Mouse (Mus musculus): ENCODE data around the gene Zfp595. TPM values are rescaled to one million over a fixed set of nuclear protein-coding genes. Genes with fewer than 3 reads are reported as not detected.
"Not testable (repeated sequence)": the region's sequence is repeated elsewhere in the genome, so short reads cannot be mapped to it uniquely, and the experiment has no call there.

Gene Zfp595
- 2.2 and 2.4 TPM in 2 replicates for polyA plus RNA-seq (2015; fragmentation: Nextera tagmentation; extraction: Ambion mirVana)

- TF ChIP-seq CTCF (IDR thresholded peaks at IDR 0.05; ENCODE audit: low read depth), result peak; percentile 71
- WGBS, result 12% methylated on average over 17 of the region's 17 CpGs
- ATAC-seq (replicated peaks; ENCODE audit: low FRiP score, low read depth) (peak; percentile 93), DNase-seq (ENCODE audit: low spot score) (peak; percentile 96)
- Histone ChIP-seq H3K27ac (peak within 1 kb of the TSS; percentile 47; the same call in 1 of the 2 replicates), H3K4me3 (replicated peaks; ENCODE audit: low read depth, low read length) (peak within 1 kb of the TSS; percentile 50), H3K9me3 (replicated peaks; ENCODE audit: low read length) (no peaks in the 10 kb centered on the region), H3K27me3 (ENCODE audit: insufficient read depth, low read length) (no peaks in the 10 kb centered on the region), H3K4me2 (ENCODE audit: low read length) (peak within 1 kb of the TSS; percentile 78), H3K9ac (ENCODE audit: low read depth, low read length) (peak within 1 kb of the TSS; percentile 51), H3K4me1 (replicated peaks; ENCODE audit: insufficient read depth, low read length) (peaks cover 3% of the 10 kb centered on the region), H3K36me3 (ENCODE audit: insufficient read depth, low read length) (no peaks in the 10 kb centered on the region)
Observed at GRCm38 (mm10) chr13:67332019-67332724, at the start of gene Zfp595. Gene Zfp595 (minus strand): TSS chr13:67332570.

DNA sequence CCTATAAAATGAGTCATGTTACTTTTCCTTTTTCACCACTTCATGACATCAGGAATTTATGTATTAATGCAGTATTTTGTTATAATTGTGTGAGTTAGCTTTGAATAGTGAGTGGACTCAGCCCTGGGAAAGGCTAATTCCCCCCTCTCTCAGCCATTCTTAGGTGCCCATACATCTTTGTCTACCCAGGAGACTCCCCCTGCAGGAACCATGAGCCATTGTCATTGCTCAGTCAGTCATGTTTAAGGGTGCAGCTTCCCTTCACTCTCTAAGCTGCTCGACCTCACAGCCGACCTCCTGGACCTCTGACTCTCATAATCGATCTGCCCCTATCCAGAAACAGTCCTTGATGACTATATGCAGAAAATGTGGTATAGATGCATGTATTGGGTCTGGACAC lies 43.9 kb upstream of the Zfp595 start:
- not testable (repeated sequence) for DNase-seq (ENCODE audit: low spot score); ATAC-seq (replicated peaks; ENCODE audit: low FRiP score, low read depth); H3K4me1 ChIP-seq (replicated peaks; ENCODE audit: insufficient read depth, low read length); H3K27me3 ChIP-seq (ENCODE audit: insufficient read depth, low read length); H3K9ac ChIP-seq (ENCODE audit: low read depth, low read length); H3K27ac ChIP-seq; H3K36me3 ChIP-seq (ENCODE audit: insufficient read depth, low read length); H3K4me2 ChIP-seq (ENCODE audit: low read length); H3K4me3 ChIP-seq (replicated peaks; ENCODE audit: low read depth, low read length); H3K9me3 ChIP-seq (replicated peaks; ENCODE audit: low read length)
- 81% methylated on average over 3 of the region's 3 CpGs for WGBS

DNA sequence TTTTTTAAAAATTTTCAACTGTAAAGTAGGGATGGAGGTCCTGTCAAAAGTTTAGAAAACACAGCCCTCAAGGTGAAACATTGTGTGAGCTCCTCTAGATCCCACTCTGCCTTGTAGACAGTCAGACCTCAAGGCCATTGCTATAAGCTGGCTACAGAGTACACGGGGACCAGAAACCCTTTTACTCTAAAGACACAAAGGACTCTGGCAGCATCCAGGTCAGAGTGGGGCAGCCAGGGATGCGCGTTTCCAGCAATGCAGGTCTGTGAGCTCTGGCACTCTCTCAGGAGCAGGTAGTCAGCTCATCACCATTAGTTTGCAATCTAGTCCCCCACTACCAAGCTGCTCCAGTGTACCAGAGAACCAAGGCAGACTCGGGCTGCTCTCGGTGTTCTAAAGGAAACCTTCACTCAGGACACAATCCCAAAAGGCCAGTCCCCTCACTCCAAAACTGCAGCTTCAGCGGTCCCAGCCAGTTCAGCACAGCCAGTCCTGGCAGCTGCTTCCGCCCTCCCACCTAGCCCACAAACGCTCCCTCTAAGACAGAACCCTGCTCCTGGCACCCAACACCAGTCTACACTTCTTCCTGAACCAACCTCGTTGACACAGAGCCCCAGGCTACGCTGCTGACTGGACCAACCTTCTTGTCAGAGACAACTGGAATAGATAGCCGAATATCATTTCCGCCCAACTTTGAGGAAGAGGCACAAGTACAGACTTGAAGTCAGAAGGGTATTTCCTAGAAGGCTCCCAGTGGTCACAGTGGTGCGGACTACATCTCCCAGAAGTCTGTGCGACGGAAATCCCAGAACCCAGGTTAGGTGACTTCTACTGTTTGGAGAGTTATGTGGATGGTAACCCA lies 42.9 kb upstream of the Zfp595 start, which contains the start of the genes Gm28041 and Zfp456:
TSS of gene Gm28041 (minus strand) at position 684 of the 862 bp plus-strand sequence.
TSS of gene Zfp456 (minus strand) at position 761 of the 862 bp plus-strand sequence.
- Histone ChIP-seq H3K4me3 (replicated peaks; ENCODE audit: low read depth, low read length) (peak within 1 kb of the TSS; percentile 37), H3K4me2 (ENCODE audit: low read length) (peak within 1 kb of the TSS; percentile 60)
- H3K27me3 ChIP-seq (ENCODE audit: insufficient read depth, low read length); H3K27ac ChIP-seq; H3K9me3 ChIP-seq (replicated peaks; ENCODE audit: low read length); H3K4me1 ChIP-seq (replicated peaks; ENCODE audit: insufficient read depth, low read length); H3K36me3 ChIP-seq (ENCODE audit: insufficient read depth, low read length); H3K9ac ChIP-seq (ENCODE audit: low read depth, low read length): not testable (repeated sequence)
- DNase-seq (ENCODE audit: low spot score) (peak; percentile 82), ATAC-seq (replicated peaks; ENCODE audit: low FRiP score, low read depth) (peak; percentile 93)
- 15% methylated on average over 13 of the region's 15 CpGs for WGBS

DNA sequence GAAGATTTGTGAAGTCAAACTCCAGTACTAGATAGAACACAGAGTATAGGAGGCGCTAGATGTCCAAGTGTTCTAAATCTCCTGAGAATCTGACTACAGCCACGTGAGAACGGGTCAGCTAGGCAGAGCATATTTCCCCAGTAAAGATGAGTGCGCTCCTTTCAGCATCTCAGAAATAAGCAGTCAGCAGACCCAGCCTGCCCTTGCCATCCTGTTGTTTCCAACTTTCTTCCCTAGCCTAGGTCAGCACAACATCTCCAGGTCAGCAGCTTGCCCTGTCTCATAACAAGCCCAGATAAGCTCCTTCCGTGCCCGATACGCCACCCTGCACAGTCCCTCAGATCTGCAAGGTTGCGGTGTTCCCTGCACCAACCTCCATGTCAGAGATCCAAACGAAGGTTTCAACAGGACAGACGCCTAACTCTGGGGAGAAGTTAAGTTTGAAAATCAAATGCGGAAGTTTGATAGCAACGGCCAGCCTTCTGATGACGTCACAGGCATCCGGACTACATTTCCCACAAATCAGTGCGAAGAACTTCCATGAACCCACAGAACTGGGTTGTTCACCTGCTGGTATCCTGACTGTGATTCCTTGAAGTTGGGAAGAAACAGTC lies 27.9 kb upstream of the Zfp595 start, which contains the start of the genes Gm28044 and Zfp953:
TSS of gene Gm28044 (minus strand) at position 406 of the 614 bp plus-strand sequence.
TSS of gene Zfp953 (minus strand) at position 475 of the 614 bp plus-strand sequence.
- Histone ChIP-seq H3K36me3 (ENCODE audit: insufficient read depth, low read length) (no peaks in the 10 kb centered on the region), H3K27ac (peak within 1 kb of the TSS; percentile 79), H3K27me3 (ENCODE audit: insufficient read depth, low read length) (no peaks in the 10 kb centered on the region), H3K4me1 (replicated peaks; ENCODE audit: insufficient read depth, low read length) (no peaks in the 10 kb centered on the region), H3K9ac (ENCODE audit: low read depth, low read length) (peak within 1 kb of the TSS; percentile 77), H3K9me3 (replicated peaks; ENCODE audit: low read length) (no peaks in the 10 kb centered on the region), H3K4me2 (ENCODE audit: low read length) (peak within 1 kb of the TSS; percentile 78), H3K4me3 (replicated peaks; ENCODE audit: low read depth, low read length) (peak within 1 kb of the TSS; percentile 80)
- TF ChIP-seq CTCF (IDR thresholded peaks at IDR 0.05; ENCODE audit: low read depth), result peak; percentile 41
- ATAC-seq (replicated peaks; ENCODE audit: low FRiP score, low read depth) (peak; percentile 93), DNase-seq (ENCODE audit: low spot score) (peak; percentile 91)
- WGBS, result under 1% methylated on average over 15 of the region's 15 CpGs

DNA sequence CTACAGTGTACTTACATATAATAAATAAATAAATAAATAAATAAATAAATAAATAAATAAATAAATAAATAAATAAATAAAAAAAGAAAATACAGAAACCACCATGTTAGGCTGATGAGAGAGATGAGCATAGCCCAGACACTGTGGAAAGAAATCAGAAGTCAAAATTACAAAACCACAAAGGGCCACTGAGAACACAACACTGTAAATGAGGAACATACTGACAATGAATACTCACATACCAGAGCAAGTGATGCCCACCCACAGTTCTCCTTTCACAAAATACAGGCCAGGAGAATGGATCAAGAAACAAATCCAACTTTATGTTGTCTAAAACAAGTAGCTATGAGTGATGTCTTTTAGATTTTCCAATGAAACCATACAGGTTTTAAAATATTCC lies 19.5 kb upstream of the Zfp595 start:
- H3K4me3 ChIP-seq (replicated peaks; ENCODE audit: low read depth, low read length), result no peak overlapping the region

DNA sequence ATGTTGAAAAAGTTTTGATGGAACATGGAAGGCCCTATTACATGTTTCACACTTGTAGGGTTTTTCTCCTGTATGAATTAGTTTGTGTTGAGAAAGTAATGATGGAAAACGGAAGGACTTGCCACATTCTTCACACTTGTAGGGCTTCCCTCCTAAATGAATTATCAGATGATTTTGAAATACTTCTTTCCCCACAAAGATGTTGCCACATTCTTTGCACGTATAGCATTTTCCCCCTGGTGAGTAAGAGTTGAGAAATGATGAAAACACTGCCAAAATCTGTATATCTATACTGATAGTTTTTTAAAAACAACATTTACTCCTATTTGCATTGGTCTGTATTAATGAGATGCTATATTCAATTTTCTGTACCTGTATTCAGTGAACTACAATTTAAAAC lies 11.1 kb upstream of the Zfp595 start:
- no peak overlapping the region for H3K9ac ChIP-seq (ENCODE audit: low read depth, low read length)
- DNase-seq (ENCODE audit: low spot score) (no peak), ATAC-seq (replicated peaks; ENCODE audit: low FRiP score, low read depth) (no peak)
- H3K4me3 ChIP-seq (replicated peaks; ENCODE audit: low read depth, low read length), result no peak overlapping the region
- H3K4me1 ChIP-seq (replicated peaks; ENCODE audit: insufficient read depth, low read length), result no peaks in the 10 kb centered on the region
- 90% methylated on average over 2 of the region's 2 CpGs for WGBS
- H3K4me2 ChIP-seq (ENCODE audit: low read length), result no peak overlapping the region
- no peaks in the 10 kb centered on the region for H3K27me3 ChIP-seq (ENCODE audit: insufficient read depth, low read length)
- H3K27ac ChIP-seq, result no peak overlapping the region
- H3K9me3 ChIP-seq (replicated peaks; ENCODE audit: low read length), result no peaks in the 10 kb centered on the region
- no peaks in the 10 kb centered on the region for H3K36me3 ChIP-seq (ENCODE audit: insufficient read depth, low read length)
- no peak for TF ChIP-seq CTCF (IDR thresholded peaks at IDR 0.05; ENCODE audit: low read depth)

More for the DNA sequence above, 19.5 kb upstream of the Zfp595 start:
- no peak for TF ChIP-seq CTCF (IDR thresholded peaks at IDR 0.05; ENCODE audit: low read depth)
- no peaks in the 10 kb centered on the region for H3K9me3 ChIP-seq (replicated peaks; ENCODE audit: low read length)
- no peaks in the 10 kb centered on the region for H3K36me3 ChIP-seq (ENCODE audit: insufficient read depth, low read length)
- no peaks in the 10 kb centered on the region for H3K4me1 ChIP-seq (replicated peaks; ENCODE audit: insufficient read depth, low read length)
- no peak overlapping the region for H3K27ac ChIP-seq
- DNase-seq (ENCODE audit: low spot score) (no peak), ATAC-seq (replicated peaks; ENCODE audit: low FRiP score, low read depth) (no peak)
- H3K4me2 ChIP-seq (ENCODE audit: low read length), result no peak overlapping the region
- H3K9ac ChIP-seq (ENCODE audit: low read depth, low read length), result no peak overlapping the region
- no peaks in the 10 kb centered on the region for H3K27me3 ChIP-seq (ENCODE audit: insufficient read depth, low read length)
